Mouse (Mus musculus) layer of hippocampus, postnatal 36 days (tissue): ENCODE measurements around the gene Tm7sf3. TPM values are rescaled to one million over a fixed set of nuclear protein-coding genes. Genes with fewer than 3 reads are reported as not detected.

Source experiments
- DNase-seq, 2 experiments: peaks; one replicate each; pipeline ENCODE4 v3.0.0; 2022
- total RNA-seq, 2 experiments: library from RNA; stranded (reverse); gene quantifications; 2 replicates each; pipeline ENCODE4 v1.2.3; 2021

Tm7sf3 gene
- total RNA-seq, 2 experiments from 2014 or later: 41.3 to 42.0 TPM

GRCm38 (mm10) chr6:146653197-146653596, 10.6 kb upstream of the Tm7sf3 start:
- DNase-seq: no peak

GRCm38 (mm10) chr6:146651431-146651830, 8.8 kb upstream of the Tm7sf3 start:
- no peak for DNase-seq

- DNase-seq: no peak
These were observed 7.4 kb upstream of the Tm7sf3 start for GRCm38 (mm10) chr6:146650013-146650412.

GRCm38 (mm10) chr6:146643184-146643570, 553 bp upstream of the Tm7sf3 start:
- DNase-seq: no peak

GRCm38 (mm10) chr6:146641621-146642210, 908 bp downstream of the Tm7sf3 start:
- no peak for DNase-seq

- DNase-seq: no peak
These were observed 1.6 kb downstream of the Tm7sf3 start for GRCm38 (mm10) chr6:146640991-146641390.

GRCm38 (mm10) chr6:146640068-146640965, 2.3 kb downstream of the Tm7sf3 start:
- DNase-seq: no peak

GRCm38 (mm10) chr6:146636482-146636881, 6.1 kb downstream of the Tm7sf3 start:
- DNase-seq: no peak

GRCm38 (mm10) chr6:146634759-146635606, 7.6 kb downstream of the Tm7sf3 start:
- no peak for DNase-seq

- DNase-seq: peak; percentile 71 to 72
These were observed 8.5 kb downstream of the Tm7sf3 start for GRCm38 (mm10) chr6:146634015-146634722.

GRCm38 (mm10) chr6:146633629-146634014, 9.0 kb downstream of the Tm7sf3 start:
- peak; percentile 49 to 60 for DNase-seq

- DNase-seq: no peak
These were observed 9.5 kb downstream of the Tm7sf3 start for GRCm38 (mm10) chr6:146633097-146633496.

- DNase-seq: no peak
These were observed 10.2 kb downstream of the Tm7sf3 start for GRCm38 (mm10) chr6:146632403-146632802.

GRCm38 (mm10) chr6:146631847-146632246, 10.8 kb downstream of the Tm7sf3 start:
- DNase-seq: no peak

GRCm38 (mm10) chr6:146630961-146631360, 11.7 kb downstream of the Tm7sf3 start:
- no peak for DNase-seq

- DNase-seq: no peak
These were observed 12.6 kb downstream of the Tm7sf3 start for GRCm38 (mm10) chr6:146629781-146630756.

- no peak for DNase-seq
These were observed 14.5 kb downstream of the Tm7sf3 start for GRCm38 (mm10) chr6:146628123-146628522.

GRCm38 (mm10) chr6:146616670-146617069, 26.0 kb downstream of the Tm7sf3 start:
- no peak for DNase-seq

GRCm38 (mm10) chr6:146615891-146616290, 26.7 kb downstream of the Tm7sf3 start:
- no peak for DNase-seq

- DNase-seq: no peak
These were observed 28.1 kb downstream of the Tm7sf3 start for GRCm38 (mm10) chr6:146614541-146614940.

GRCm38 (mm10) chr6:146613907-146614306, 28.7 kb downstream of the Tm7sf3 start:
- no peak for DNase-seq
